Mouse (Mus musculus) testis, postnatal 14 days (tissue): ENCODE data around the gene Cd3e.
"Not testable (repeated sequence)": the region's sequence is repeated elsewhere in the genome, so short reads cannot be mapped to it uniquely, and the experiment has no call there.

Experiments
- DNase-seq: peaks from one replicate; pipeline ENCODE4 v3.0.0; 2021; ENCODE audit warnings: low spot score

The Cd3e gene

DNA sequence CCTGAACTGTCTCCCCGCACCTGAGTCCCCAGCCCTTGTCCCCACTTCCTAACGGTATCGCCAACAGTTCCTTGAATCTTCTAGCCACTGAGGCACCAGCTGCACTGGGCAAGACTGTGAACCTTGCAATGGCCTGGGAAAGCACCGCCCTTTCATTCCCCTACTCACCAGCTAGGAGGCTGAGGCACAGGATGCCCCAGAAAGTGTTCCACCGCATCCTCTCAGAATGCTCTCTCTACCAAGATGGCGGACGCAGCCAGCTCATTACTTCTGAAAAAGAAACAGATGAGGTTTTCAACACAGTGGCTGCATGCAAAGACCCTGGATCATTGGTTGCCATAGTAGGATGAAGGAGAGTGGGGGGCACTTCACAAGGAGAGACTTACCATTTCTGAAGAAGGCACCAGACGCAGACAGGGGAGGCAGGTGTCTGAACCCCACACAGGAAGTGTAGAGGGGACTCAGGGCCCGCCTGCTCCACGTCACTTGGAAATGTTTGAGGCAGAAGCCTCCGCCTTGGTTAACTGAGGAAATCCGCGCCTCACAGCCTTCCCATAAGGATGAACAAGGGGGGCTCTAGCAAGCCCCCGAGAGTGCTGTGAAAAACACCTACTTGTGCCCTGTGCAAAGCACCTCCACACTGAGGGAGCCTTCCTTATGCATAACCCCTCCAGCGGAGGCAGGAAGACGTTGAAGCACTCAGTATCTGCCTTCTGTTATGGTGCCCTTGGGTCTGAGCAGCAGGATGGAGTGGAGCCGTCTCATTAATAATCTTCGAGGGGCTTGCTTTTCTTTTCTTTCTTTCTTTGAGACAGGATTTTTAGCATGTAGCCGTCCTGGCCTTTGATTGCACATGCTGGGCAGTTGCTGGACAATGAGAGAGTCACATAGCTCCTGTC, at the start of gene Cd3e:
Cd3e (minus strand) TSS at position 448 of the 899 bp plus-strand sequence.
- no peak for DNase-seq

DNA sequence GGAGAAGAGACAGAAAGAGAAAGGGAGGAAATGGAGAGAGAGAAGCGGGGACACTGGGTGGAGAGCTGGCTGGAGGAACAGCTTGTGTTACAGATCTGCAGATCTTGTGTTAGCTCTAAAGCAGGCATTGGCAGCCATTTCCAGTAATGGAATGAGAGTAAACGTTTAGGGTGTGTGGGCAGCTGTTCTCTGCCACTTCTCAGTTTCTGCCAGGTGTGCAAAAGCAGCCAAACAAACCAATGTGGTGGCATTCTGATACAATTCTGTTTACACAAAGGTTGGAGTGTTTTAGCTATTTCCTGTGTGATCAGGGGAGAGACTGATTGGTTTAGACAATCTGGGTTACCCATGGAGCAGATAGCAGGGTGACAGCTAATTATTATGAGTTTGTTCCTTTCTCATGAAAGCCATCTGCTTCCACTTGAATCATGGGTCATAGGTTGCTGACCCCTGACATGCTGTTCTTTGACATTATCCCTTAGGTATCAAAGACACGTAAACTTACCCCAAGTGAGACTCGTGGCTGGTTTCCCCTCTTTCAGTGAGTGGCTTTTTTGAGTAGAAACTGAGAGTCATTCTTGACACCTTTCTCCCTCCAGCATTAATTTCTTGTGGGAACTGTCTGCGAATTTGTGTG, 49.0 kb upstream of the Cd3e start:
- DNase-seq, result no peak

- DNase-seq, result peak; percentile 91
Observed at GRCm38 (mm10) chr9:45055082-45055713, 45.8 kb upstream of the Cd3e start, which contains the start of gene Mpzl3. TSS of gene Mpzl3 (plus strand) at chr9:45055186.

GRCm38 (mm10) chr9:45050301-45050700, 40.9 kb upstream of the Cd3e start:
- DNase-seq, result no peak

GRCm38 (mm10) chr9:45049731-45050130, 40.3 kb upstream of the Cd3e start:
- no peak for DNase-seq

DNA sequence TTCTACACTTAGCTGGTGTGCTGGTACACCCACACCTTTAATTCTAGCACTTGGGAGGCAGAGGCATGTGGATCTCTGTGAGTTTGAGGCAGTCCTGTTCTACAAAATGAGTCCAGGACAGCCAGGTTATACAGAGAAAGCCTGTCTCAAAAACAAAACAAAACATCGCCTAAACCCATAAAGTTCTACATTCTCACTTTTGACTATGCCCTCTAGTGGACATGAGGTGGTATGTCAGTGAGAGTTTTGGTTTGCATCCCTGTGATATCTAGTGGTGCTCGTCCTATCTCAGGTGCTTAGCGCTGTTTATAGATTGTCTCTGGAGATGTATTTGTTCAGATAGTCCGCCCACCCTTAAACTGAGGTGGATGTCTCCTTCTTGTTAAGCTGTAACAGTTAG, 39.1 kb upstream of the Cd3e start:
- DNase-seq, result no peak

GRCm38 (mm10) chr9:45046973-45047372, 37.5 kb upstream of the Cd3e start:
- no peak for DNase-seq

GRCm38 (mm10) chr9:45042947-45043346, 33.5 kb upstream of the Cd3e start:
- no peak for DNase-seq

- peak; percentile 27 for DNase-seq
Observed at GRCm38 (mm10) chr9:45042056-45042720, 32.8 kb upstream of the Cd3e start.

DNA sequence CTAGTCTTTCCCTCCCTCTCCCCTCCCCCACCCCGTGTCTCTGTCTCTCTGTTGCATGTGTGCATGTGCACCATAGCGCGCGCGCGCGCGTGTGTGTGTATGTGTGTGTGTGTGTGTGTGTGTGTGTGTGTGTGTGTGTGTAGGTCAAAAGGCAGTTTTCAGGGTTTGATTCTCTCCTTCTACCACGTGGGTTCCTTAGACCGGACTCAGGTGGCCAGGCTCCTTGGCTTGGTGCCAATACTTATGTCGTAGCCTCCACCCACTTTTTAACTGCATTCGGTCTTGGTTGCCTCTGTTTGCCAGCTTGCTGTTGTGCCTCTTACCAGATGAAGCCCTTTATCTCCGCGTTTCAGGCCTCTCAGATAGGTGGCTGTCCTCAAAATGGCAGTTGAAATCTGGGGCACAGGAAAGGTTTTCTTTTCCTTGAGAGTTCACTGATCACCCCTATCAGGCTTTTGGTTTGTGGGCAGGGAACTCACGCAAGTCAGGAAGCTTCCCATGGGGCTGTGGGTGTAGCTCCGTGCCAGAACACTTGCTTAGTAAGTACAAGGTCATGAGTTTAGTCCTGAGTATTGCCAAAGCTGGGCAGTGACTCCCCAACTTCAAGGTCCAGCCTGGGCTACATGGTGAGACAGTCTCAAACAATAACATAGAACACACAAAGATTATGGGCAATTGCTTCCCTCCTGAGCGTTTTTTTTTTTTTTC, 31.9 kb upstream of the Cd3e start:
- DNase-seq, result no peak

GRCm38 (mm10) chr9:45040066-45040845, 30.8 kb upstream of the Cd3e start:
- no peak for DNase-seq

DNA sequence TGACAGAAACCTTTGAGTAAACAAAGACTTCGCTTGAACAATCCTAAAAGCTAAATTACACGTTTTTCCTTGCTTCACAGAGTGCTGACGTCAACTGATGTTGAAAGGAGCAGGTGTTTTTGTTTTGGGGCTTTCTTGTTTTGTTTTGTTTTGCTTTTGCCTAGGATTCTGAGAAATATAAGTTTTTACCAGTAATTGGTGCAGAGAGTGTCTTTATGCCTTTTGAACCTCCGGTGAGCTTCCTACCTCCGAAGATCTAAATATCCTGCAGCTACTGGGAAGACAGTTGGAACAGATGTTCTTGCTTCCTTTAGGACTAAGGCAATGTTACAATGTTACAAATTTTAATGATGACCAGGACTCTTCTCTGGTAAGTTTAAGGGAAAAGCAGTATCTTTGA, 30.1 kb upstream of the Cd3e start, which contains the start of gene Mpzl2:
Mpzl2 (plus strand) TSS at position 301 of the 400 bp plus-strand sequence.
- DNase-seq, result no peak

- not testable (repeated sequence) for DNase-seq
Observed at GRCm38 (mm10) chr9:45037803-45038202, 28.4 kb upstream of the Cd3e start.

GRCm38 (mm10) chr9:45034526-45034925, 25.1 kb upstream of the Cd3e start:
- no peak for DNase-seq

- no peak for DNase-seq
Observed at GRCm38 (mm10) chr9:45032261-45032660, 22.8 kb upstream of the Cd3e start.

- no peak for DNase-seq
Observed at GRCm38 (mm10) chr9:45030341-45030740, 20.9 kb upstream of the Cd3e start.

GRCm38 (mm10) chr9:45027376-45027775, 17.9 kb upstream of the Cd3e start:
- no peak for DNase-seq

GRCm38 (mm10) chr9:45024187-45024586, 14.8 kb upstream of the Cd3e start:
- no peak for DNase-seq

DNA sequence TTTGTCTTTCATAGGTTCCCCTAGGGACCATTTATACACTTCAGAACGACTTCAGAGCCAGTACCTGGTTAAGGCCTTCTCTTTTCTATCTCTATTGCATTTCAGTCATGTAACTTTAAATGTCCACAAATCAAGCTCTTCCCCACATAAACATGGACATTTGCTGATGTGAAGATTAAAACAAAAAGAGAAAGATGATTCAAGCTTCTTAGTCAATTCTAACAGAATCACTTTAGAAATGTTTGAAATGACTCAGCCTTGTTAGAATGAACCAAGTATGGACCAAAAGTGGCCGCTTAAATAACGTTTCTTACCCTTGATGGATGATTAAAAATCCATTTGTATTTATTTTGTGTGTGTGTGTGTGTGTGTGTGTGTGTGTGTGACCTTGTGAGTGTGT, 14.2 kb upstream of the Cd3e start:
- DNase-seq, result no peak

GRCm38 (mm10) chr9:45022800-45023199, 13.4 kb upstream of the Cd3e start:
- peak; percentile 44 for DNase-seq

- DNase-seq, result no peak
Observed at GRCm38 (mm10) chr9:45018031-45018430, 8.6 kb upstream of the Cd3e start.
